Mouse (Mus musculus): ENCODE results near the gene Cdc45. TPM values are rescaled to one million over a fixed set of nuclear protein-coding genes. Genes with fewer than 3 reads are reported as not detected.
A peak's percentile ranks its signal among the peaks of the same experiment; 100 is the strongest.

The Cdc45 gene
- total and polyA plus RNA-seq, 2 experiments from 2014 or later: 5.5 to 11.7 TPM

GRCm38 (mm10) chr16:18812385-18812910 lies 661 bp upstream of the Cdc45 start:
- TF ChIP-seq CTCF (IDR thresholded peaks at IDR 0.05; ENCODE audit: low read depth): peak; percentile 4; the same call in 1 of the 2 replicates
- DNase-seq (no peak), ATAC-seq (peak; percentile 10)
- WGBS: 3% methylated on average over 31 of the region's 31 CpGs
- Histone ChIP-seq H3K36me3 (ENCODE audit: insufficient read depth) (peaks cover 25% of the 10 kb centered on the region), H3K27me3 (ENCODE audit: insufficient read depth, low read length) (no peaks in the 10 kb centered on the region), H3K9ac (peak overlapping the region; percentile 84), H3K27ac (ENCODE audit: low read depth, low read length) (peak overlapping the region; percentile 60), H3K4me1 (ENCODE audit: insufficient read depth) (0 out of 2 replicates have a peak, but pooled peaks cover 8% of the 10 kb centered on the region), H3K9me3 (ENCODE audit: low read length) (no peaks in the 10 kb centered on the region), H3K4me3 (ENCODE audit: low read depth, low read length) (peak overlapping the region; percentile 90), H3K4me2 (ENCODE audit: low read depth) (peak overlapping the region; percentile 90)

- TF ChIP-seq CTCF (IDR thresholded peaks at IDR 0.05; ENCODE audit: low read depth): no peak
- Histone ChIP-seq H3K36me3 (ENCODE audit: insufficient read depth) (peaks cover 11% of the 10 kb centered on the region), H3K4me1 (ENCODE audit: insufficient read depth) (0 out of 2 replicates have a peak, but pooled peaks cover 8% of the 10 kb centered on the region), H3K4me2 (ENCODE audit: low read depth) (peak overlapping the region; percentile 90), H3K4me3 (ENCODE audit: low read depth, low read length) (peak overlapping the region; percentile 90), H3K9me3 (ENCODE audit: low read length) (no peaks in the 10 kb centered on the region), H3K27ac (ENCODE audit: low read depth, low read length) (no peak overlapping the region), H3K27me3 (ENCODE audit: insufficient read depth, low read length) (no peaks in the 10 kb centered on the region), H3K9ac (peak overlapping the region; percentile 84)
- WGBS: 10% methylated on average over 5 of the region's 5 CpGs
- DNase-seq (no peak), ATAC-seq (no peak)
Measured at GRCm38 (mm10) chr16:18811032-18811431, 755 bp downstream of the Cdc45 start.

- no peak for DNase-seq
- 0 out of 2 replicates have a peak, but pooled peaks cover 8% of the 10 kb centered on the region for H3K4me1 ChIP-seq (ENCODE audit: insufficient read depth)
- no peak overlapping the region for H3K9ac ChIP-seq
- no peak for TF ChIP-seq CTCF (IDR thresholded peaks at IDR 0.05; ENCODE audit: low read depth)
- ATAC-seq: no peak
- no peaks in the 10 kb centered on the region for H3K27me3 ChIP-seq (ENCODE audit: insufficient read depth, low read length)
- H3K4me2 ChIP-seq (ENCODE audit: low read depth): no peak overlapping the region
- H3K36me3 ChIP-seq (ENCODE audit: insufficient read depth): peaks cover 3% of the 10 kb centered on the region; the same call in 1 of the 2 replicates
- no peak overlapping the region for H3K4me3 ChIP-seq (ENCODE audit: low read depth, low read length)
- H3K27ac ChIP-seq (ENCODE audit: low read depth, low read length): no peak overlapping the region
- H3K9me3 ChIP-seq (ENCODE audit: low read length): no peaks in the 10 kb centered on the region
- WGBS: 96% methylated on average over 5 of the region's 5 CpGs
Measured at GRCm38 (mm10) chr16:18809001-18809400, 2.8 kb downstream of the Cdc45 start.

- no peaks in the 10 kb centered on the region for H3K27me3 ChIP-seq (ENCODE audit: insufficient read depth, low read length)
- H3K9ac ChIP-seq: no peak overlapping the region
- TF ChIP-seq CTCF (IDR thresholded peaks at IDR 0.05; ENCODE audit: low read depth): no peak
- WGBS: 92% methylated on average over 2 of the region's 2 CpGs
- DNase-seq (no peak), ATAC-seq (no peak)
- no peaks in the 10 kb centered on the region for H3K4me1 ChIP-seq (ENCODE audit: insufficient read depth)
- no peak overlapping the region for H3K4me3 ChIP-seq (ENCODE audit: low read depth, low read length)
- peaks cover 8% of the 10 kb centered on the region; the same call in 1 of the 2 replicates for H3K36me3 ChIP-seq (ENCODE audit: insufficient read depth)
- H3K27ac ChIP-seq (ENCODE audit: low read depth, low read length): no peak overlapping the region
- no peak overlapping the region for H3K4me2 ChIP-seq (ENCODE audit: low read depth)
- no peaks in the 10 kb centered on the region for H3K9me3 ChIP-seq (ENCODE audit: low read length)
Measured at GRCm38 (mm10) chr16:18805746-18806145, 6.0 kb downstream of the Cdc45 start.

DNA sequence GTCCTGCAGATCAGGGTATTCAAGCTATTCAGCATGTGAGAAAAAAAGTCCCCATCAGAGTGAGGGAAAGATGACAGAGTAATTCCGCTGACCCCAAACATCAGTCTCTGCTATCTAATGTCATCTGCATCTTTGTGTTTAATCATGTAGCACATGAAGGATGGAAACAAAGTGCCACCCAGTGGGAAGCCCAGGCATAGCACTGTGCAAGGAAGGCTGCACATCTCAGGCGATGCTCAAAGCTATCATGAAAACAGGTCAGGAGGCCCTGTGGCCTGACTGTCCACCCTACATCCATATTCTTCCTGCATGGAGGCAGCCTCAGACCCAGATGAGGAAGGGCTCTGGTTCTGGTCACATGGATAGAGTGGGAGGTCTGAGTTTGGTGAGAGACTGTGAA lies 12.9 kb downstream of the Cdc45 start:
- DNase-seq: peak; percentile 75
- ATAC-seq: peak; percentile 88
- no peak overlapping the region for H3K4me3 ChIP-seq (ENCODE audit: low read depth, low read length)
- TF ChIP-seq CTCF (IDR thresholded peaks at IDR 0.05; ENCODE audit: low read depth): peak; percentile 91
- H3K4me1 ChIP-seq (ENCODE audit: insufficient read depth): no peaks in the 10 kb centered on the region
- WGBS: 63% methylated on average over 2 of the region's 2 CpGs
- no peaks in the 10 kb centered on the region for H3K9me3 ChIP-seq (ENCODE audit: low read length)
- H3K36me3 ChIP-seq (ENCODE audit: insufficient read depth): peaks cover 9% of the 10 kb centered on the region; the same call in 1 of the 2 replicates
- no peaks in the 10 kb centered on the region for H3K27me3 ChIP-seq (ENCODE audit: insufficient read depth, low read length)
- no peak overlapping the region for H3K27ac ChIP-seq (ENCODE audit: low read depth, low read length)
- H3K9ac ChIP-seq: no peak overlapping the region
- no peak overlapping the region for H3K4me2 ChIP-seq (ENCODE audit: low read depth)

DNA sequence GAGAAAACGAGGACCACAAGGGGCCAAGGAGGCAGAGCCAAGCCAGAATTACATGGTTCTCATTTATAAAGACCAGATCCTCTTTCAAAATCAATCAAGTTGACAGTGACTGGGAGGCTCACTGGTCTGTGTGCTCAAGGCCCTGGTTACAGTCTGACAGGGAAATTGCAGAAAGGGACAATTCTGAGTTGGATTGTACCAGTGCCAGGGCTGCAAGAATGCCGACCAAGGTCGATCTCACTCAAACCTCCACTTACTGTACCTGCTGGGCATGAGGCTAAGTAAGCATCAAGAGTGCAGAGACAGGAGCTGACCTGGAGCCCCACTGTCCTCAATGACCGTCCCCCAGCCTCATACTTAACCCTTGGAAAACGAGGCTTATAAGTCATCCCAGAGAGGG lies 13.6 kb downstream of the Cdc45 start:
- DNase-seq (no peak), ATAC-seq (no peak)
- H3K4me1 ChIP-seq (ENCODE audit: insufficient read depth): no peaks in the 10 kb centered on the region
- no peak overlapping the region for H3K4me3 ChIP-seq (ENCODE audit: low read depth, low read length)
- H3K9me3 ChIP-seq (ENCODE audit: low read length): no peaks in the 10 kb centered on the region
- no peak overlapping the region for H3K9ac ChIP-seq
- TF ChIP-seq CTCF (IDR thresholded peaks at IDR 0.05; ENCODE audit: low read depth): no peak
- peaks cover 9% of the 10 kb centered on the region; the same call in 1 of the 2 replicates for H3K36me3 ChIP-seq (ENCODE audit: insufficient read depth)
- H3K27ac ChIP-seq (ENCODE audit: low read depth, low read length): no peak overlapping the region
- no peaks in the 10 kb centered on the region for H3K27me3 ChIP-seq (ENCODE audit: insufficient read depth, low read length)
- no peak overlapping the region for H3K4me2 ChIP-seq (ENCODE audit: low read depth)
- 94% methylated on average over 5 of the region's 5 CpGs for WGBS

DNA sequence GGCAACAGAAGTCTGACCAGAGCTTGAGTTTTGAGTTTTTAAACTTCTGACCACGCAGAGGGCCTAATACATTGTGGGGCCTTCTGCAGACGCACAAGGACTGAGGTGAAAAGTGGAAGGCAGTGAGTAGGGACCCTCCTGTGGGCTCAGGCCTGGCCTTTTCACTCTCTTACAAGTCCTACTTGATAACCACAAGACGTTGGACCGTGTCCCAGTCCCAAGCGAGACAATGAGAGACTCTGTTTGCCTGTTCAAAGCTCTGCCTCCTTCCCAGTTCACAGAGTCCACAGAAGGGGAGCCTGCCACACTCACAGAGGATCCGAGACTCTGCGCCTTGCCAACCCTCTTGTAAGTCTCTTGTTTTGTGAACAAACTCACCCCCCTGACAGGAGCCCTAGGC lies 15.1 kb downstream of the Cdc45 start:
- H3K36me3 ChIP-seq (ENCODE audit: insufficient read depth): peaks cover 9% of the 10 kb centered on the region; the same call in 1 of the 2 replicates
- no peak overlapping the region for H3K9ac ChIP-seq
- H3K4me2 ChIP-seq (ENCODE audit: low read depth): no peak overlapping the region
- WGBS: 59% methylated on average over 7 of the region's 7 CpGs
- TF ChIP-seq CTCF (IDR thresholded peaks at IDR 0.05; ENCODE audit: low read depth): no peak
- H3K4me1 ChIP-seq (ENCODE audit: insufficient read depth): no peaks in the 10 kb centered on the region
- H3K27me3 ChIP-seq (ENCODE audit: insufficient read depth, low read length): no peaks in the 10 kb centered on the region
- no peaks in the 10 kb centered on the region for H3K9me3 ChIP-seq (ENCODE audit: low read length)
- DNase-seq: no peak
- no peak overlapping the region for H3K4me3 ChIP-seq (ENCODE audit: low read depth, low read length)
- no peak overlapping the region for H3K27ac ChIP-seq (ENCODE audit: low read depth, low read length)
- ATAC-seq: no peak; the same call in 1 of the 2 replicates

Data from forebrain, postnatal 0 days (tissue).